Mouse (Mus musculus) heart, embryonic 13.5 days (tissue): Measurements from ENCODE around the gene Megf6. TPM values are rescaled to one million over a fixed set of nuclear protein-coding genes. Genes with fewer than 3 reads are reported as not detected.

Experiments used
- ATAC-seq: fragments of 200-750 bp; cut with Nextera tagmentation; 2 replicates; pipeline ENCODE4 v1.8.0; 2017; ENCODE audit warnings: moderate TSS enrichment; ENCODE audit not compliant: insufficient number of reproducible peaks, low FRiP score, low TSS enrichment; ENCODE audit errors: extremely low read depth
- H3K27ac ChIP-seq: fragments of 300-500 bp; sonication (generic); replicated peaks from 2 replicates; pipeline ENCODE4 v1.5.1; 2015; ENCODE audit warnings: moderate library complexity, mild to moderate bottlenecking, inconsistent platforms
- H3K27me3 ChIP-seq: fragments of 300-500 bp; sonication (generic); replicated peaks from 2 replicates; pipeline ENCODE4 v1.6.1; 2015; ENCODE audit warnings: mild to moderate bottlenecking, inconsistent platforms
- H3K36me3 ChIP-seq: fragments of 300-500 bp; sonication (generic); 2 replicates; pipeline ENCODE4 v1.6.1; 2015; ENCODE audit warnings: mild to moderate bottlenecking, inconsistent platforms
- H3K4me1 ChIP-seq: fragments of 300-500 bp; sonication (generic); 2 replicates; pipeline ENCODE4 v1.6.1; 2015; ENCODE audit warnings: inconsistent platforms
- H3K4me2 ChIP-seq: fragments of 300-500 bp; sonication (generic); 2 replicates; pipeline ENCODE4 v1.6.1; 2015; ENCODE audit warnings: inconsistent platforms, mild to moderate bottlenecking, moderate library complexity
- H3K4me3 ChIP-seq: fragments of 300-500 bp; sonication (generic); 2 replicates; pipeline ENCODE4 v1.5.1; 2015; ENCODE audit warnings: moderate library complexity, mild to moderate bottlenecking, inconsistent platforms
- H3K9ac ChIP-seq: fragments of 300-500 bp; sonication (generic); 2 replicates; pipeline ENCODE4 v1.6.1; 2015; ENCODE audit warnings: inconsistent platforms, mild to moderate bottlenecking, moderate library complexity
- H3K9me3 ChIP-seq: fragments of 300-500 bp; sonication (generic); 2 replicates; pipeline ENCODE4 v1.6.1; 2016; ENCODE audit warnings: inconsistent platforms
- WGBS: fragments of 180-500 bp; shearing (Covaris S2); methylation state at CpG from one replicate; pipeline ENCODE4 v1.1.7; 2015; ENCODE audit warnings: mixed read lengths; 5-methylcytosine and 5-hydroxymethylcytosine counted together
- polyA plus RNA-seq: library from polyadenylated mRNA; unstranded; fragments of >200 nt; fragmentation: Nextera tagmentation; extraction: Ambion mirVana; gene quantifications from 2 replicates; pipeline ENCODE4 v1.2.1, GENCODE M21; 2015

Gene Megf6
- polyA plus RNA-seq, 1 experiment from 2014 or later, result 28.4 TPM

GRCm38 (mm10) chr4:154188948-154189347 is 18.4 kb downstream of the Megf6 start:
- WGBS, result 51% methylated on average over 8 of the region's 8 CpGs
- Histone ChIP-seq H3K9ac (no peak overlapping the region), H3K27me3 (no peaks in the 10 kb centered on the region)

DNA sequence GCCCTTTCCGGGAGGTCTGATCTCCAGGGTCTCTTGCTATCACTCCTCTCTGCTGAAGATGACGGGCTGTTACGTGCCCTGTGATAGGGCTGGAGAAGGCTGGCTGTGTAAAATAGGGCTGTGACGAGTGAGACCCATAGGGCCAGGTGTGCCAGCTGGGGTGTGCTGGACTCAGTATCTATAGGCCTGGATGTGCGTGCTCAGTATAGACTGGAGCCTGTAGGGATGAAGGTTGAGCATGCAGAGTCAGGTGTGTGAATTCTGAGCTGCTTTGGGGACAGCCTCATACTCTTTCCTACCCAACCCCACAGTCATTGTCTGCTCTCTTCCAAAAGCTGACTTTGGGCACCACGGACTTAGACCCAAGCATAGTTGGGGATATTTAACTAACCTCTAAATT is 27.4 kb downstream of the Megf6 start:
- 0 out of 2 replicates have a peak, but pooled peaks cover 2% of the 10 kb centered on the region for H3K27me3 ChIP-seq
- ATAC-seq, result no peak
- no peaks in the 10 kb centered on the region; the same call in 1 of the 2 replicates for H3K9me3 ChIP-seq
- 53% methylated on average over 6 of the region's 6 CpGs for WGBS
- no peak overlapping the region for H3K9ac ChIP-seq
- H3K4me2 ChIP-seq, result no peak overlapping the region
- H3K36me3 ChIP-seq, result no peaks in the 10 kb centered on the region
- peaks cover 13% of the 10 kb centered on the region for H3K4me1 ChIP-seq
- no peak overlapping the region for H3K4me3 ChIP-seq
- H3K27ac ChIP-seq, result no peak overlapping the region

More at GRCm38 (mm10) chr4:154188948-154189347, 18.4 kb downstream of the Megf6 start:
- H3K9me3 ChIP-seq, result no peaks in the 10 kb centered on the region; the same call in 1 of the 2 replicates
- no peak overlapping the region for H3K4me3 ChIP-seq
- peak overlapping the region; percentile 32; the same call in 1 of the 2 replicates for H3K27ac ChIP-seq
- H3K4me2 ChIP-seq, result no peak overlapping the region
- no peaks in the 10 kb centered on the region for H3K36me3 ChIP-seq
- ATAC-seq, result no peak
- peaks cover 23% of the 10 kb centered on the region for H3K4me1 ChIP-seq

DNA sequence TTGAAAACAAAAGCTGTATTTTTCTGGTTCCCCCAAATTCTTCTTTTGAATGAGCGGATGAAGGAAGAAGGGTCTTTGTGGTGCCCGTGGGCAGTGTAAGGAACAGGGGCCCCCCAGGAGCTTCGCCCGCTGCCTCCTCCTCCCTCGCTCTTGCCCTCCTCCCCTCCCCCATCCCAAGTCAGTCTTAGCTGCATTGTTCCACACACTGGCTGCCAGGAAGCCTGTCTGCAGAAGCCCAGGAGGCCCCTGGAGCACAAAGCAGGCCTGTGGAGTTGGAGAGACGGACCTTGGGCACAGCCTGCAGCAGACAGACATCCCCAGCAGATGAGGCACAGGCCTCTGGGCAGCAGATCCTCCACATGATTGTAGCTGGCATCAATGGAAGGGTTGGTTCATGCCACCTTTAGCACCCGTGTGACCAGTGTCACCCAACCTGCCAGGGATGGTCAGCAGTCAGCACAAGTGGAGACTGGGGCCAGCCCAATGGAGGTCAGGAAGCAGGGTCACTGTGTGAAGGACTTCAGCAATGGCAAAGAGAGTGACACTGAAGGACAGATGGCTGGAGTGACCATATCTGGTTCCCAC is 27.9 kb downstream of the Megf6 start:
- H3K36me3 ChIP-seq, result no peaks in the 10 kb centered on the region
- ATAC-seq, result no peak
- H3K27me3 ChIP-seq, result 0 out of 2 replicates have a peak, but pooled peaks cover 2% of the 10 kb centered on the region
- H3K9me3 ChIP-seq, result no peaks in the 10 kb centered on the region; the same call in 1 of the 2 replicates
- peak overlapping the region; percentile 48; the same call in 1 of the 2 replicates for H3K9ac ChIP-seq
- 55% methylated on average over 7 of the region's 7 CpGs for WGBS
- H3K27ac ChIP-seq, result no peak overlapping the region
- H3K4me3 ChIP-seq, result no peak overlapping the region
- peaks cover 13% of the 10 kb centered on the region for H3K4me1 ChIP-seq
- no peak overlapping the region for H3K4me2 ChIP-seq

GRCm38 (mm10) chr4:154201511-154201910 is 31.0 kb downstream of the Megf6 start:
- Histone ChIP-seq H3K4me3 (no peak overlapping the region), H3K4me1 (peaks cover 33% of the 10 kb centered on the region), H3K27ac (no peak overlapping the region), H3K9me3 (no peaks in the 10 kb centered on the region), H3K36me3 (no peaks in the 10 kb centered on the region), H3K27me3 (0 out of 2 replicates have a peak, but pooled peaks cover 2% of the 10 kb centered on the region), H3K9ac (no peak overlapping the region), H3K4me2 (no peak overlapping the region)
- 78% methylated on average over 5 of the region's 5 CpGs for WGBS
- ATAC-seq, result no peak

GRCm38 (mm10) chr4:154204532-154204931 is 34.0 kb downstream of the Megf6 start:
- peaks cover 27% of the 10 kb centered on the region for H3K4me1 ChIP-seq
- no peak overlapping the region for H3K4me3 ChIP-seq
- H3K27me3 ChIP-seq, result 0 out of 2 replicates have a peak, but pooled peaks cover 2% of the 10 kb centered on the region
- whole genome bisulfite sequencing, result 62% methylated on average over 7 of the region's 7 CpGs
- no peak overlapping the region for H3K4me2 ChIP-seq
- H3K9ac ChIP-seq, result peak overlapping the region; percentile 21; the same call in 1 of the 2 replicates
- no peaks in the 10 kb centered on the region for H3K36me3 ChIP-seq
- no peak for ATAC-seq
- no peak overlapping the region for H3K27ac ChIP-seq
- no peaks in the 10 kb centered on the region for H3K9me3 ChIP-seq

DNA sequence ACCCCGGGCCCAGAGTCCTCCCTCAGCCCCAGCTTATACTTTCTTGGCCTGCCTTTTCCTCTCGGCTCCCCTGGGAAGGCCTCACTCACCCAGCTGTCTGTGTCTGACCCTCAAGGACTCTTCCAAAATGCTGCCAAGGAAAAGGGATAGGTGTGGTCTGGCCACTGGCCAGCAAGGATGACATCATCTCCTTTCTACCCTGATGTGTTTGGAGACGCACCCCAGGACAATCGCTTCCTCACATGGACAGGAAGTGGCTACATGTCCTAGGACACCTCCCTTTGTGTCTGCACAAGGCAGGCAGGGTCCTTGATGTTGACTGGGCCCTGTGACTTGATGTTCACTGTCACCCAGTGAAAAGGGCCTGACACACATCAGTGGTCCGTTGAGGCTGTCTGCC is 34.9 kb downstream of the Megf6 start:
- Histone ChIP-seq H3K9ac (peak overlapping the region; percentile 21; the same call in 1 of the 2 replicates), H3K27me3 (0 out of 2 replicates have a peak, but pooled peaks cover 2% of the 10 kb centered on the region), H3K9me3 (no peaks in the 10 kb centered on the region), H3K4me3 (no peak overlapping the region), H3K4me1 (peaks cover 36% of the 10 kb centered on the region), H3K27ac (0 out of 2 replicates have a peak overlapping the region, but pooled peaks have one; percentile 39), H3K36me3 (no peaks in the 10 kb centered on the region), H3K4me2 (no peak overlapping the region)
- WGBS, result 46% methylated on average over 5 of the region's 5 CpGs
- ATAC-seq, result no peak

GRCm38 (mm10) chr4:154207261-154207660 is 36.7 kb downstream of the Megf6 start:
- Histone ChIP-seq H3K4me2 (no peak overlapping the region), H3K4me1 (peaks cover 36% of the 10 kb centered on the region), H3K27ac (no peak overlapping the region), H3K9me3 (no peaks in the 10 kb centered on the region), H3K27me3 (0 out of 2 replicates have a peak, but pooled peaks cover 2% of the 10 kb centered on the region), H3K4me3 (no peak overlapping the region), H3K9ac (no peak overlapping the region), H3K36me3 (no peaks in the 10 kb centered on the region)
- ATAC-seq, result no peak
- 12% methylated on average over 5 of the region's 5 CpGs for WGBS

DNA sequence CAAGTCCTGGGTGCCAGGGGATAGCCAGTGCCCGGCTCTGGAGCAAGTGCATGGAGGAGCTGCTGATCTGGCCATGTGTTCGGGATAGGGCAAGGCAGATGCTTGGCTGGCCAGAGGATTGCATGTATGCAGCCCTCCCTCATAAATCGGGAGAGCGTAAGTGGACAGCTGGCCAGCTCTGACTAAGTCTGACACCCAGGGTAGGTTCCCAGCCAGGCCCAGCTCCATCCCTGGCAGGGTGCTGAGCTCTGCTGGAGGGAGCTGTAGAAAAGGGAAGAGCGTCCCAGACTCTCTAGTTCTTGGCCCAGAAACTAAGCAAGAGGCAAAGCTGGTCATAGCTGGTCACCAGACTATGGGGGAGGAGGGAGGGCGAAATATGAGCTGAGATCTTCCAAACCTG is 38.5 kb downstream of the Megf6 start:
- H3K27me3 ChIP-seq, result 0 out of 2 replicates have a peak, but pooled peaks cover 3% of the 10 kb centered on the region
- no peak overlapping the region for H3K4me2 ChIP-seq
- H3K4me1 ChIP-seq, result peaks cover 53% of the 10 kb centered on the region
- H3K27ac ChIP-seq, result peak overlapping the region; percentile 53
- no peaks in the 10 kb centered on the region for H3K36me3 ChIP-seq
- H3K9me3 ChIP-seq, result no peaks in the 10 kb centered on the region
- no peak for ATAC-seq
- no peak overlapping the region for H3K4me3 ChIP-seq
- H3K9ac ChIP-seq, result no peak overlapping the region
- WGBS, result 56% methylated on average over 6 of the region's 6 CpGs

GRCm38 (mm10) chr4:154209825-154210224 is 39.3 kb downstream of the Megf6 start:
- 0 out of 2 replicates have a peak, but pooled peaks cover 3% of the 10 kb centered on the region for H3K27me3 ChIP-seq
- H3K9me3 ChIP-seq, result no peaks in the 10 kb centered on the region
- no peaks in the 10 kb centered on the region for H3K36me3 ChIP-seq
- 21% methylated on average over 3 of the region's 3 CpGs for WGBS
- H3K27ac ChIP-seq, result peak overlapping the region; percentile 61
- no peak overlapping the region for H3K4me3 ChIP-seq
- no peak for ATAC-seq
- H3K9ac ChIP-seq, result no peak overlapping the region
- H3K4me1 ChIP-seq, result peaks cover 54% of the 10 kb centered on the region
- H3K4me2 ChIP-seq, result no peak overlapping the region

- H3K9me3 ChIP-seq, result no peaks in the 10 kb centered on the region
- ATAC-seq, result no peak
- no peaks in the 10 kb centered on the region for H3K36me3 ChIP-seq
- H3K9ac ChIP-seq, result no peak overlapping the region
- H3K4me3 ChIP-seq, result no peak overlapping the region
- no peak overlapping the region for H3K27ac ChIP-seq
- peaks cover 39% of the 10 kb centered on the region for H3K4me1 ChIP-seq
- 0 out of 2 replicates have a peak, but pooled peaks cover 3% of the 10 kb centered on the region for H3K27me3 ChIP-seq
- H3K4me2 ChIP-seq, result no peak overlapping the region
- 84% methylated on average over 13 of the region's 13 CpGs for WGBS
Observed at GRCm38 (mm10) chr4:154211459-154211858, 40.9 kb downstream of the Megf6 start.

- Histone ChIP-seq H3K4me1 (peaks cover 48% of the 10 kb centered on the region), H3K27me3 (0 out of 2 replicates have a peak, but pooled peaks cover 3% of the 10 kb centered on the region), H3K27ac (peak overlapping the region; percentile 75), H3K36me3 (no peaks in the 10 kb centered on the region), H3K9ac (no peak overlapping the region), H3K4me3 (no peak overlapping the region), H3K4me2 (no peak overlapping the region), H3K9me3 (no peaks in the 10 kb centered on the region)
- peak; percentile 58; the same call in 1 of the 2 replicates for ATAC-seq
- WGBS, result 28% methylated on average over 7 of the region's 7 CpGs
Observed at GRCm38 (mm10) chr4:154213586-154213985, 43.1 kb downstream of the Megf6 start.
